Mouse (Mus musculus) heart, postnatal 36 days (tissue): ENCODE measurements around the gene Cnn1. TPM values are rescaled to one million over a fixed set of nuclear protein-coding genes. Genes with fewer than 3 reads are reported as not detected.
"Not testable (repeated sequence)": the region's sequence is repeated elsewhere in the genome, so short reads cannot be mapped to it uniquely, and the experiment has no call there.

Experiments used
- DNase-seq, 2 experiments: peaks; one replicate each; pipeline ENCODE4 v3.0.0; 2021 to 2022
- intact Hi-C: fragments of 180-260 bp; cut with DNase I; formaldehyde crosslinking; loops from one replicate; pipeline ENCODE4 v1.15.1; 2025
- total RNA-seq, 2 experiments: library from RNA; stranded (reverse); gene quantifications; 2 replicates each; pipeline ENCODE4 v1.2.3; 2021

Gene Cnn1
- total RNA-seq, 2 experiments from 2014 or later = 7.3 to 8.8 TPM

GRCm38 (mm10) chr9:22070791-22071573 lies 28.0 kb upstream of the Cnn1 start, which contains the start of the genes Gm49318 and Zfp653:
Gm49318 (minus strand) TSS chr9:22071259.
Zfp653 (minus strand) TSS chr9:22071376.
- peak; percentile 95 for DNase-seq
- intact Hi-C loops = loop anchor here (2.0 to 10.0 kb wide), 2 partner anchors 14 to 324 kb away; partner anchors contain the start of gene Ecsit

GRCm38 (mm10) chr9:22072276-22072675 lies 26.7 kb upstream of the Cnn1 start:
- intact Hi-C loops = loop anchor here (10.0 kb wide), 1 partner anchor 323 kb away; no protein-coding TSS in a partner anchor
- DNase-seq = no peak

- intact Hi-C loops = loop anchor here (10.0 kb wide), 1 partner anchor 319 kb away; no protein-coding TSS in a partner anchor
- not testable (repeated sequence) for DNase-seq
These were observed 23.2 kb upstream of the Cnn1 start for GRCm38 (mm10) chr9:22075778-22076177.

DNA sequence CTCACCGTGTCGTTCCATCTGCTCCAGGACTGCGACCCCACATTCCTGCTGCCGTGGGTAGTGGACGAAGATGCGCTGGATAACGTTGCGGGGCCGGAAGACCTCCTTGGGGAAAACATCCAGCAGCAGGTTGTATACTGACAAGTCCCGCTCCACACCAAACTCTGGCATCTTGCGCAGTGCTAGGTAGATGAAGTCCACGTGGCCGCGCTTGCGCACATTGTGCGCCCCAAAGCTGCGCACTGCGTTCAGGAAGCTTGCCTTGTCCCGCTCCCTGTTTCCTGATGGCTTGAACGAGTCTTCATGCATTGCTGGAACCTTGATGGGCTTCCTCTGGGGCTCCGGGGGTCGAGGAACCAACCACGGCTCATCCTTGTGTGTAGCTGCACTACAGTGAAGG lies 22.8 kb upstream of the Cnn1 start:
- intact Hi-C loops = loop anchor here (10.0 kb wide), 1 partner anchor 319 kb away; no protein-coding TSS in a partner anchor
- no peak for DNase-seq

GRCm38 (mm10) chr9:22084667-22085021 lies 14.4 kb upstream of the Cnn1 start:
- DNase-seq = no peak
- intact Hi-C loops = loop anchor here (2.0 to 10.0 kb wide), 3 partner anchors 14 to 140 kb away; partner anchors contain the start of genes Elof1, Gm49318, Zfp653 and Zfp809

GRCm38 (mm10) chr9:22085022-22085834 lies 13.8 kb upstream of the Cnn1 start, which contains the start of gene Ecsit:
Ecsit (minus strand) TSS chr9:22085438.
- intact Hi-C loops = loop anchor here (2.0 to 10.0 kb wide), 3 partner anchors 14 to 140 kb away; partner anchors contain the start of genes Elof1, Gm49318, Zfp653 and Zfp809
- peak; percentile 90 to 91 for DNase-seq

DNA sequence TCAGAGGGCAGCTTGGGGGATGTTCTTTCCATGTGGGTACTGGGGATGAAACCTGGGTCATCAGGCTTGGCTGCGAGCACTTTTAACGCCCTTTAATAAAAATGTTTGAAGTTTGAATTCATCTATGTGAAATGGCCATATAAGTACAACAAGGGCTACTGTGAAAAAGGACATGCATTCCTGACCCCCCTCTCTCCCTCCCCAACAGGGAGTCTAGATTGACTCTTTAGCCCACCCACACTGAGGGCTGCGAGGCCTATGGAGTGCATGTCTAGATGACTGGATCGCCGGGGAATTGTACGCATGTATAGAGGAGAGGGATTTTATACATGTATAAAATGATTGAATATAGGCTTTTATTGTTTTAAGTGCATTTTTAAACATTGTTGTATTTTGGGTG lies 13.0 kb upstream of the Cnn1 start:
- no peak for DNase-seq
- intact Hi-C loops = loop anchor here (10.0 kb wide), 1 partner anchor 139 kb away; the partner anchor contains the start of gene Zfp809

- intact Hi-C loops = loop anchor here (10.0 kb wide), 1 partner anchor 138 kb away; the partner anchor contains the start of gene Zfp809
- no peak for DNase-seq
These were observed 11.9 kb upstream of the Cnn1 start for GRCm38 (mm10) chr9:22087034-22087618.

GRCm38 (mm10) chr9:22089281-22089680 lies 9.7 kb upstream of the Cnn1 start:
- intact Hi-C loops = loop anchor here (10.0 kb wide), 1 partner anchor 136 kb away; the partner anchor contains the start of gene Zfp809

GRCm38 (mm10) chr9:22089986-22090385 lies 9.0 kb upstream of the Cnn1 start:
- no peak for DNase-seq
- intact Hi-C loops = loop anchor here (10.0 kb wide), 1 partner anchor 135 kb away; the partner anchor contains the start of gene Zfp809

More at GRCm38 (mm10) chr9:22089281-22089680, 9.7 kb upstream of the Cnn1 start:
- DNase-seq = no peak

- intact Hi-C loops = no loop called here
These were observed 6.3 kb upstream of the Cnn1 start for GRCm38 (mm10) chr9:22092746-22093145.

DNA sequence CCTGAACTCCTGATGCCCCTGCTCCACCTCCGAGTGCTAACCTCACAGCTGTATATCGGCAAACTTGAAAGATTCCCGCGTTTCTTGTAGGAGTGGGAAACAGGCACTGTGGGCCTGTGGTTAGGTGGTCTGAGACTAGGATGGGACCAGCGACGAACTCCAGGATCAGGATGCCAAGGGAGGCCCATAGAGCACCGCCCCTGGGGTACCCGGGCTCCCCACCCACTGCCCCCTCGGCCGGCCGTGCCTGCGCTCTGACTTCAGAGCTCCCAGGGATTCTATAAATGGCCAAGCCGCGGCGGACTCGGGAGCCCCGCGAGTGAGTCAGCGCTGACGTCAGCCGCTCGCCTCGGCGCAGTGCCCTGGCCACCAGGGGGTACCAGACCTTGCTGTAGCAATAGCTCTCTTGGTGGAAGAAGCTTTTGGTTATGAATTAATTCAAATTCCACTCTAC lies 3.1 kb upstream of the Cnn1 start:
- peak; percentile 86 to 87 for DNase-seq
- intact Hi-C loops = no loop called here

More at GRCm38 (mm10) chr9:22092746-22093145, 6.3 kb upstream of the Cnn1 start:
- DNase-seq = no peak

DNA sequence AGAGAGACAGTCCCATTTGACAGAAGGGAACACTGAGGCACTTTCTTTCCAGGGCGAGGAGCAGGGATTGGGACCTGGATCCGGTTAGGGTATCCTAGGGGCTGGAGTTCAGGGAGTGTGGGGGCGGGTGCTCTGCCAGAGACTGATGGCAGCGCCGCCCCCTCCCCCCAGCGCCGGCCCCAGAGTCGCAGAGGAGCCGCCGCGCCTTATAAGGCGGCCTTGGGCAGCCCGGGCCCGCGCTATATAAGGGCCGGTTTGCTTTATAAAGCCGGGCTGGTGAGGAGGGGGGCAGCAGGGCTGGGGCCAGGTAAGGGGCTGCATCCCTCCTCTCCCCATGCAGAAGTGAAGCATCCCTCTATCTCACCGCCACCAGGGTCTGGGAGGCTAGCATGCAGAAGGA lies 906 bp downstream of the Cnn1 start:
- intact Hi-C loops = loop anchor here (2.0 kb wide), 1 partner anchor 43 kb away; no protein-coding TSS in a partner anchor
- DNase-seq = no peak

DNA sequence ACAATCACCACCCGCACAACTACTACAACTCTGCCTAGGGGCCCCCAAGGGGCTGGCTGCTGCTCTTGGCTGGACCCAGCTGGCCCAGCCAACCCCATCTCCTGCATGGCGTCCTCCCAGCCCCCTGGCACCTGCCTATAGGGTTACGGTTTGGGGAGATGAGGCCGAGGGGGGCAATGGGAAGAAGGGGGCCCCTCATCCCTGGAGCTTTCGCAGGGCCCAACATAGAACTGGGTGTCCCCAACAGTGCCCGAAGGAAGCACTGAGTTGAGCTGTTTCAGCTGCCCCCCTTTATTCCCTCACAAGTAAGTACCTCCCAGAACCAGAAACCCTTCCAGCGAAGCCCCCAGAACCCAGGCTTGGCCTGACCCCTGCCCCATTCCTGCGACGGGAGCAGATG lies 9.2 kb downstream of the Cnn1 start:
- DNase-seq = no peak
- intact Hi-C loops = no loop called here

GRCm38 (mm10) chr9:22115635-22116034 lies 16.6 kb downstream of the Cnn1 start:
- intact Hi-C loops = loop anchor here (2.0 kb wide), 1 partner anchor 31 kb away; the partner anchor contains the start of gene Ecsit
- no peak for DNase-seq

GRCm38 (mm10) chr9:22116086-22116485 lies 17.1 kb downstream of the Cnn1 start:
- no peak for DNase-seq
- intact Hi-C loops = loop anchor here (2.0 kb wide), 1 partner anchor 31 kb away; the partner anchor contains the start of gene Ecsit

DNA sequence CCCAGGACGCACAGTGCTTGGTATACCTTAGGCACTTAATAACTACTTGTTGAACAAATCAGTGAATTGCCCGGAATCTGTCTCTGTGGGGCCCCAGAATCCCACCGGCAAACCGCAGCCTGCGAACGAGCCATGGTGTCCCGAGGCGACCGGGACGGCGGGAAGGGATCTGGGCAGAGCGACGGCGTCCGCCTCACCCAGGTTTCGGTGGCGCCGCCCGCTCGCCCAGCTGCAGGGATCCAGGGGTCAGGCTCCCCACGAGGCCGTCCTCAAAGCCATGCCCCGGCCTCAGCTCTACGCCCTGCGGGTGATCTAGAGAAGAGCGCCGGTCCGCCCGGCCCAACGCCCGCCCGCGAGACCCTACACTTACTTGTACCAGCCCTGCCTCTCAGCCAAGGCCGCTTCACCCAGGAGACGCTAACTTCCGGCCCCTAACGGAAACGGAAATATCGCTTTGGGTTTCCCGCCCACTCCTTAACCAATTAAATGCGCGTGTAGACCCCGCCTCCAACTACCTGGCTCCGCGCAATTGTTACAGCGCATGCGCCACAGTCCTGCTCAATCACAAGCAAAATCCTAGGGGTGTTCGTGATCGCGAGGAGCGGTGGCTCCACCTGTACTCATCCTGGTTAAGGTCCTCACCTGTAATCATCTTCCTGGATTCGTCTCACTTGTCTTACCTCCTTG lies 17.9 kb downstream of the Cnn1 start, which contains the start of gene Elof1:
Gene Elof1 (minus strand): TSS at position 433 of the 687 bp plus-strand sequence.
- DNase-seq = peak; percentile 90
- intact Hi-C loops = loop anchor here (2.0 kb wide), 1 partner anchor 32 kb away; the partner anchor contains the start of gene Ecsit

- peak; percentile 34 to 37 for DNase-seq
- intact Hi-C loops = loop anchor here (2.0 kb wide), 2 partner anchors 19 to 33 kb away; partner anchors contain the start of gene Ecsit
These were observed 18.9 kb downstream of the Cnn1 start for GRCm38 (mm10) chr9:22117754-22118456.
